Mouse (Mus musculus) gastrocnemius, postnatal 36 days (tissue): ENCODE measurements around the gene Mfap3. TPM values are rescaled to one million over a fixed set of nuclear protein-coding genes. Genes with fewer than 3 reads are reported as not detected.
A peak's percentile ranks its signal among the peaks of the same experiment; 100 is the strongest.
"Not testable (repeated sequence)": the region's sequence is repeated elsewhere in the genome, so short reads cannot be mapped to it uniquely, and the experiment has no call there.

Experiments used
- DNase-seq, 2 experiments: peaks; one replicate each; pipeline ENCODE4 v3.0.0; 2022
- intact Hi-C: fragments of 180-260 bp; cut with DNase I; formaldehyde crosslinking; loops from one replicate; pipeline ENCODE4 v1.15.1; 2025
- total RNA-seq, 2 experiments: library from RNA; stranded (reverse); gene quantifications; 2 replicates each; pipeline ENCODE4 v1.2.3; 2021

The Mfap3 gene
- total RNA-seq, 2 experiments from 2014 or later: 6.0 to 7.3 TPM

GRCm38 (mm10) chr11:57525900-57526299 is 7.4 kb downstream of the Mfap3 start:
- intact Hi-C loops: no loop called here
- no peak for DNase-seq

GRCm38 (mm10) chr11:57527506-57527905 is 9.0 kb downstream of the Mfap3 start:
- intact Hi-C loops: no loop called here
- DNase-seq: no peak

- no peak for DNase-seq
- intact Hi-C loops: no loop called here
These were observed 10.6 kb downstream of the Mfap3 start for GRCm38 (mm10) chr11:57529111-57529510.

GRCm38 (mm10) chr11:57531300-57531950 is 13.0 kb downstream of the Mfap3 start:
- intact Hi-C loops: no loop called here
- DNase-seq: no peak

- intact Hi-C loops: no loop called here
- DNase-seq: no peak
These were observed 13.8 kb downstream of the Mfap3 start for GRCm38 (mm10) chr11:57532306-57532705.

- DNase-seq: no peak
- intact Hi-C loops: no loop called here
These were observed 17.4 kb downstream of the Mfap3 start for GRCm38 (mm10) chr11:57535912-57536311.

GRCm38 (mm10) chr11:57539841-57540418 is 21.5 kb downstream of the Mfap3 start:
- DNase-seq: no peak
- intact Hi-C loops: no loop called here

- DNase-seq: no peak
- intact Hi-C loops: no loop called here
These were observed 22.2 kb downstream of the Mfap3 start for GRCm38 (mm10) chr11:57540681-57541080.

GRCm38 (mm10) chr11:57548618-57549550 is 30.4 kb downstream of the Mfap3 start:
- intact Hi-C loops: loop anchor here (2.0 kb wide), 2 partner anchors 78 to 230 kb away; no protein-coding TSS in a partner anchor
- peak; percentile 64 to 78 for DNase-seq

GRCm38 (mm10) chr11:57550230-57550629 is 31.8 kb downstream of the Mfap3 start:
- no peak for DNase-seq
- intact Hi-C loops: no loop called here

GRCm38 (mm10) chr11:57551016-57551415 is 32.6 kb downstream of the Mfap3 start:
- DNase-seq: no peak
- intact Hi-C loops: no loop called here

- intact Hi-C loops: no loop called here
- no peak for DNase-seq
These were observed 34.7 kb downstream of the Mfap3 start for GRCm38 (mm10) chr11:57553015-57553780.

GRCm38 (mm10) chr11:57557936-57558335 is 39.5 kb downstream of the Mfap3 start:
- peak in 1 of 2 experiments; percentile 20 for DNase-seq
- intact Hi-C loops: not testable (repeated sequence)

GRCm38 (mm10) chr11:57564564-57564963 is 46.1 kb downstream of the Mfap3 start:
- intact Hi-C loops: no loop called here
- DNase-seq: no peak

- no peak for DNase-seq
- intact Hi-C loops: no loop called here
These were observed 47.9 kb downstream of the Mfap3 start for GRCm38 (mm10) chr11:57566091-57567035.

GRCm38 (mm10) chr11:57568950-57569490 is 50.6 kb downstream of the Mfap3 start:
- intact Hi-C loops: no loop called here
- DNase-seq: no peak

GRCm38 (mm10) chr11:57571035-57571434 is 52.6 kb downstream of the Mfap3 start:
- intact Hi-C loops: no loop called here
- DNase-seq: no peak

- intact Hi-C loops: no loop called here
- no peak for DNase-seq
These were observed 55.3 kb downstream of the Mfap3 start for GRCm38 (mm10) chr11:57573686-57574274.
